Mouse (Mus musculus) MEL (cell line): ENCODE results near the gene Thbs3. TPM values are rescaled to one million over a fixed set of nuclear protein-coding genes. Genes with fewer than 3 reads are reported as not detected.
A peak's percentile ranks its signal among the peaks of the same experiment; 100 is the strongest.

Experiments
- DNase-seq: peaks from one replicate; pipeline ENCODE4 v3.0.0; 2011; ENCODE audit warnings: low read depth, low spot score
- H3K27ac ChIP-seq: 2 replicates; pipeline ENCODE4 v1.5.1; 2012; ENCODE audit warnings: low read depth, mild to moderate bottlenecking, control low read depth, low read length, moderate library complexity; ENCODE audit not compliant: control insufficient read depth
- H3K27me3 ChIP-seq, 2 experiments: fragments of 150-350 bp in 1 of 2; sonication (generic) in 1 of 2; 2 replicates each; pipeline ENCODE4 v1.6.1; 2012; ENCODE audit warnings: low read length in 2 of 2, mild to moderate bottlenecking in 2 of 2, improper control_type of control experiment in 1 of 2, moderate library complexity in 1 of 2; ENCODE audit not compliant: insufficient read depth in 2 of 2, control insufficient read depth in 1 of 2
- H3K36me3 ChIP-seq, 2 experiments: 2 replicates each; pipeline ENCODE4 v1.6.1; 2012 to 2014; ENCODE audit warnings: low read length in 2 of 2, improper control_type of control experiment in 1 of 2, inconsistent platforms in 1 of 2, mild to moderate bottlenecking in 1 of 2; ENCODE audit not compliant: insufficient read depth in 2 of 2, control insufficient read depth in 1 of 2
- H3K4me1 ChIP-seq, 2 experiments: fragments of 150-350 bp in 1 of 2; sonication (generic) in 1 of 2; 2 replicates each; pipeline ENCODE4 v1.6.1; 2012; ENCODE audit warnings: low read length in 2 of 2, improper control_type of control experiment in 1 of 2, mild to moderate bottlenecking in 1 of 2; ENCODE audit not compliant: insufficient read depth in 2 of 2, control insufficient read depth in 1 of 2
- H3K4me3 ChIP-seq, 2 experiments: fragments of 150-350 bp in 1 of 2; sonication (generic) in 1 of 2; 2 replicates each; pipeline ENCODE4 v1.5.1; 2012; ENCODE audit warnings: low read depth in 2 of 2, low read length in 2 of 2, mild to moderate bottlenecking in 2 of 2, moderate library complexity in 2 of 2, control low read depth in 1 of 2, improper control_type of control experiment in 1 of 2; ENCODE audit not compliant: control insufficient read depth in 1 of 2, insufficient read depth in 1 of 2
- H3K79me2 ChIP-seq: 2 replicates; pipeline ENCODE4 v1.6.1; 2012; ENCODE audit warnings: mild to moderate bottlenecking, low read length, moderate library complexity; ENCODE audit not compliant: control insufficient read depth, poor library complexity, insufficient read depth
- H3K9ac ChIP-seq: 2 replicates; pipeline ENCODE4 v1.6.1; 2012; ENCODE audit warnings: low read depth, mild to moderate bottlenecking, control low read depth, low read length, moderate library complexity; ENCODE audit not compliant: control insufficient read depth, poor library complexity, severe bottlenecking
- H3K9me3 ChIP-seq: fragments of 150-350 bp; sonication (generic); replicated peaks from 2 replicates; pipeline ENCODE4 v1.6.1; 2012; ENCODE audit warnings: mild to moderate bottlenecking, low read length, improper control_type of control experiment, moderate library complexity; ENCODE audit not compliant: insufficient read depth
- CTCF ChIP-seq, 3 experiments: IDR thresholded peaks in 2 of 3; conservative IDR thresholded peaks in 1 of 3; 2 replicates each; pipeline ENCODE4 v1.5.1; 2011 to 2012; ENCODE audit warnings: low read length in 3 of 3, low read depth in 2 of 3, mild to moderate bottlenecking in 2 of 3, improper control_type of control experiment in 1 of 3, inconsistent platforms in 1 of 3, mixed read lengths in 1 of 3, moderate library complexity in 1 of 3; ENCODE audit not compliant: control insufficient read depth in 1 of 3, insufficient read depth in 1 of 3, poor library complexity in 1 of 3, severe bottlenecking in 1 of 3
- E2F4 ChIP-seq: IDR thresholded peaks from 2 replicates; pipeline ENCODE4 v1.6.1; 2011; ENCODE audit warnings: low read depth, low read length, improper control_type of control experiment, borderline replicate concordance
- GABPA ChIP-seq: IDR thresholded peaks from 2 replicates; pipeline ENCODE4 v1.6.1; 2012; ENCODE audit warnings: low read depth, mild to moderate bottlenecking, inconsistent platforms, low read length, improper control_type of control experiment, moderate library complexity
- GATA1 ChIP-seq: IDR thresholded peaks from 2 replicates; pipeline ENCODE4 v1.6.1; 2011; ENCODE audit warnings: low read depth, low read length, improper control_type of control experiment
- HCFC1 ChIP-seq: IDR thresholded peaks from 2 replicates; pipeline ENCODE4 v1.6.1; 2012; ENCODE audit warnings: low read depth, mild to moderate bottlenecking, inconsistent platforms, low read length, improper control_type of control experiment, moderate library complexity
- MAX ChIP-seq: IDR thresholded peaks from 2 replicates; pipeline ENCODE4 v1.6.1; 2011; ENCODE audit warnings: low read length, improper control_type of control experiment
- MYC ChIP-seq: IDR thresholded peaks from 2 replicates; pipeline ENCODE4 v1.6.1; 2011; ENCODE audit warnings: low read depth, mild to moderate bottlenecking, low read length, improper control_type of control experiment, moderate library complexity
- NELFE ChIP-seq: IDR thresholded peaks from 2 replicates; pipeline ENCODE4 v1.6.1; 2011; ENCODE audit warnings: low read depth, low read length, improper control_type of control experiment
- NRF1 ChIP-seq: IDR thresholded peaks from 2 replicates; pipeline ENCODE4 v1.6.1; 2014; ENCODE audit warnings: low read depth, mild to moderate bottlenecking, inconsistent platforms, low read length, improper control_type of control experiment, moderate library complexity; ENCODE audit not compliant: poor library complexity, insufficient read depth, severe bottlenecking
- POLR2A ChIP-seq, 2 experiments: IDR thresholded peaks; 2 replicates each; pipeline ENCODE4 v1.6.1; 2011 to 2012; ENCODE audit warnings: low read length in 2 of 2, mild to moderate bottlenecking in 2 of 2, control low read depth in 1 of 2, improper control_type of control experiment in 1 of 2, low read depth in 1 of 2, moderate library complexity in 1 of 2; ENCODE audit not compliant: control insufficient read depth in 1 of 2, insufficient read depth in 1 of 2, poor library complexity in 1 of 2
- POLR2AphosphoS2 ChIP-seq: IDR thresholded peaks from 2 replicates; pipeline ENCODE4 v1.6.1; 2011; ENCODE audit warnings: low read length, improper control_type of control experiment
- POLR2AphosphoS5 ChIP-seq: IDR thresholded peaks from 2 replicates; pipeline ENCODE4 v1.6.1; 2012; ENCODE audit warnings: low read depth, borderline replicate concordance, mild to moderate bottlenecking, inconsistent platforms, low read length, moderate library complexity, mixed read lengths
- TAL1 ChIP-seq: IDR thresholded peaks from 2 replicates; pipeline ENCODE4 v1.6.1; 2012; ENCODE audit warnings: mild to moderate bottlenecking, inconsistent platforms, low read length, moderate library complexity, mixed read lengths
- TBP ChIP-seq: IDR thresholded peaks from 2 replicates; pipeline ENCODE4 v1.8.0; 2011; ENCODE audit warnings: low read depth, low read length, improper control_type of control experiment
- UBTF ChIP-seq: IDR thresholded peaks from 2 replicates; pipeline ENCODE4 v1.6.1; 2012; ENCODE audit warnings: low read depth, mild to moderate bottlenecking, inconsistent platforms, low read length, improper control_type of control experiment, moderate library complexity, borderline replicate concordance; ENCODE audit not compliant: insufficient read depth
- USF1 ChIP-seq: IDR thresholded peaks from 2 replicates; pipeline ENCODE4 v1.6.1; 2014; ENCODE audit warnings: low read depth, mild to moderate bottlenecking, inconsistent platforms, low read length, improper control_type of control experiment, moderate library complexity
- USF2 ChIP-seq, 2 experiments: IDR thresholded peaks; 2 replicates each; pipeline ENCODE4 v1.6.1; 2011 to 2012; ENCODE audit warnings: improper control_type of control experiment in 2 of 2, low read length in 2 of 2, borderline replicate concordance in 1 of 2, inconsistent platforms in 1 of 2, low read depth in 1 of 2, mild to moderate bottlenecking in 1 of 2; ENCODE audit not compliant: insufficient read depth in 1 of 2
- ZKSCAN1 ChIP-seq: IDR thresholded peaks from 2 replicates; pipeline ENCODE4 v1.6.1; 2012; ENCODE audit warnings: low read depth, mild to moderate bottlenecking, inconsistent platforms, low read length, improper control_type of control experiment, moderate library complexity
- ZMIZ1 ChIP-seq: IDR thresholded peaks from 2 replicates; pipeline ENCODE4 v1.6.1; 2012; ENCODE audit warnings: low read depth, mild to moderate bottlenecking, inconsistent platforms, low read length, improper control_type of control experiment, moderate library complexity
- ZNF384 ChIP-seq: IDR thresholded peaks from 2 replicates; pipeline ENCODE4 v1.6.1; 2012; ENCODE audit warnings: low read depth, mild to moderate bottlenecking, inconsistent platforms, low read length, improper control_type of control experiment
- polyA plus RNA-seq, 2 experiments: library from polyadenylated mRNA; stranded (reverse) in 1 of 2; unstranded in 1 of 2; fragments of >175 nt in 1 of 2; fragments of >200 nt in 1 of 2; gene quantifications; 2 replicates each; pipeline versions ENCODE4 v1.2.1 to v1.2.4; 2012; ENCODE audit warnings: low replicate concordance in 2 of 2, low read depth in 1 of 2; ENCODE audit not compliant: insufficient read length in 2 of 2, insufficient read depth in 1 of 2, missing spikeins in 1 of 2
- total RNA-seq: library from RNA; depleted of rRNA; stranded (reverse); fragments of 300-350 nt; gene quantifications from 2 replicates; pipeline ENCODE4 v1.2.3, GENCODE M21; 2012

The Thbs3 gene
- total and polyA plus RNA-seq, 3 experiments: 1.8 to 4.9 TPM; not detected in 1

DNA sequence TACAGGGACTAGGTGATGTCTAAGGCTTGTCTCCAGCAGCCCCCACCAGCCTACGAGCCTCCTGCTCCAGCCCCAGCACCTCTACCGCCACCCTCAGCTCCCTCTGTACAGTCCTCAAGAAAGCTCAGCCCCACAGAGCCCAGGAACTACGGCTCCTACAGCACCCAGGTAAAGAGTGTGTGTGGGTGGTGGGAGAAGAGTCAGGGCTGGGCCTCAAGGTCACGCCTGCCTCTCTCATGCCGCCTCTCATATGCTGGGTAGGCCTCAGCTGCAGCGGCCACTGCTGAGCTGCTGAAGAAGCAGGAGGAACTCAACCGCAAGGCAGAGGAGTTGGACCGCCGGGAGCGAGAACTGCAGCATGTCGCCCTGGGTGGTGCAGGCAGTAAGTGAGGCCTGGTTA, 35.9 kb upstream of the Thbs3 start:
- peaks cover 15 to 41% of the 10 kb centered on the region in 2 experiments for H3K36me3 ChIP-seq
- peaks cover 11 to 45% of the 10 kb centered on the region in 2 experiments; a peak in 3 of 4 replicates for H3K4me1 ChIP-seq
- peaks cover 23% of the 10 kb centered on the region for H3K79me2 ChIP-seq
- peak overlapping the region; percentile 58 to 91; a peak in 1 of 4 replicates for H3K4me3 ChIP-seq
- no peaks in the 10 kb centered on the region for H3K27me3 ChIP-seq
- H3K27ac ChIP-seq: peak overlapping the region; percentile 9; the same call in 1 of the 2 replicates
- TF ChIP-seq USF2 (IDR thresholded peaks at IDR 0.05; ENCODE audit: borderline replicate concordance in 1 of 2, insufficient read depth in 1 of 2, low read depth in 1 of 2, low read length in 2 of 2) (no peak), ZKSCAN1 (no peak), POLR2AphosphoS2 (no peak), USF1 (no peak), ZMIZ1 (no peak), UBTF (no peak), HCFC1 (no peak), POLR2AphosphoS5 (no peak), E2F4 (no peak), TAL1 (no peak), TBP (no peak), ZNF384 (no peak), MAX (no peak), NELFE (no peak), GATA1 (no peak), GABPA (no peak), MYC (no peak), NRF1 (no peak), CTCF (IDR thresholded peaks at IDR 0.05 in 2 of 3, conservative IDR thresholded peaks at IDR 0.05 in 1 of 3; ENCODE audit: control insufficient read depth in 1 of 3, insufficient read depth in 1 of 3, low read depth in 2 of 3, low read length in 3 of 3, poor library complexity in 1 of 3, severe bottlenecking in 1 of 3) (no peak), POLR2A (IDR thresholded peaks at IDR 0.05; ENCODE audit: control insufficient read depth in 1 of 2, insufficient read depth in 1 of 2, low read depth in 1 of 2, low read length in 2 of 2, poor library complexity in 1 of 2) (no peak; a peak in 1 of 4 replicates)
- peak overlapping the region; percentile 85 for H3K9ac ChIP-seq
- DNase-seq: no peak
- no peaks in the 10 kb centered on the region for H3K9me3 ChIP-seq
